Mouse (Mus musculus) lung, adult 2 months (tissue): ENCODE data around the gene Sh3d21.

Experiments used
- CTCF ChIP-seq: fragments of 200-500 bp; IDR thresholded peaks from 2 replicates; pipeline ENCODE4 v1.5.1; 2011; ENCODE audit warnings: mild to moderate bottlenecking, low read length, control low read depth; ENCODE audit not compliant: insufficient read depth
- POLR2A ChIP-seq: fragments of 200-500 bp; IDR thresholded peaks from 2 replicates; pipeline ENCODE4 v1.6.1; 2011; ENCODE audit warnings: low read depth, mild to moderate bottlenecking, control low read depth, low read length, borderline replicate concordance; ENCODE audit errors: extremely low read depth

GRCm38 (mm10) chr4:126204661-126205230, 41.5 kb upstream of the Sh3d21 start:
- TF ChIP-seq POLR2A (no peak), CTCF (no peak)
